Mouse (Mus musculus): ENCODE measurements around the gene Cxcl5. TPM values are rescaled to one million over a fixed set of nuclear protein-coding genes. Genes with fewer than 3 reads are reported as not detected.

Gene Cxcl5
- polyA plus RNA-seq (2015; fragmentation: Nextera tagmentation; extraction: Ambion mirVana): 0.27 and 0.77 TPM in 2 replicates

DNA sequence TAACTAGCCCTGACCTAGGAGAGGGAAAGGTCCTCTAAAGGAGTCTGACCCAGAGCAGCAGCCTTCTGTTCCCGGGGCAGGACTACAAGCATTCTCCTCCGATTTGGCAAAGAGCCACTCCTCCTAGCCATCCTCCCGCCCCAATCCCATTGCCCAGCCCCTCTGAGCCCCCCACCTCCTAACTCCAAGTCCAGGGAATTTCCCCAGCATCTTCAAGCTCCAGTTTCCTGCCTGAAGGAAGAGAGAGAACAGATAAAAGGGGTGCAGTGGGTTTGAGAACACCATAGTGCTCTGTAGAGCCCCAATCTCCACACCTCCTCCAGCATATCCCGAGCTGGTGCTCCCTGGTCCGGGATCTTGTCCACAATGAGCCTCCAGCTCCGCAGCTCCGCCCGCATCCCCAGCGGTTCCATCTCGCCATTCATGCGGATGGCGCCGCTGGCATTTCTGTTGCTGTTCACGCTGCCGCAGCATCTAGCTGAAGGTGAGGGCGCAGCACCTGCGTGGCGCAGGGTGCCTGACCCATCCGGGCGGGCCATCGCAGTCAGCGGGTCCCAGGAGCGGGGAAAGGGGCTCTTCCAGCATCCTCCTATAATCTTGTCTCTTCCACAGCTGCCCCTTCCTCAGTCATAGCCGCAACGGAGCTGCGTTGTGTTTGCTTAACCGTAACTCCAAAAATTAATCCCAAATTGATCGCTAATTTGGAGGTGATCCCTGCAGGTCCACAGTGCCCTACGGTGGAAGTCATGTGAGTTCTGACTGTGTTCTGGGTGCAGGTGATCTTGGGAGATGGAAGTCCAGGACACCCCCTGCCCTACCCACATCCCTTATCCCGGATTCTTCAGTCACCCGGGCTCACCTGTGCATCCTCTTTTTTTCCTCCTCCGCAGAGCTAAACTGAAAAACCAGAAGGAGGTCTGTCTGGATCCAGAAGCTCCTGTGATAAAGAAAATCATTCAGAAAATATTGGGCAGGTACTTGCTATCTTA, at the start of gene Cxcl5:
TSS of gene Cxcl5 (plus strand) at position 284 of the 989 bp plus-strand sequence.
- no peak within 1 kb of the TSS for H3K27ac ChIP-seq (replicated peaks)
- peak; percentile 78 for ATAC-seq (ENCODE audit: low FRiP score)
- H3K4me3 ChIP-seq (replicated peaks): peak within 1 kb of the TSS; percentile 57
- no peaks in the 10 kb centered on the region for H3K9me3 ChIP-seq (replicated peaks)
- H3K9ac ChIP-seq (replicated peaks): peak within 1 kb of the TSS; percentile 74
- no peaks in the 10 kb centered on the region for H3K36me3 ChIP-seq
- 0 out of 2 replicates have a peak, but pooled peaks cover 7% of the 10 kb centered on the region for H3K27me3 ChIP-seq (replicated peaks)
- H3K4me1 ChIP-seq: peaks cover 15% of the 10 kb centered on the region
- 6% methylated on average over 32 of the region's 32 CpGs for WGBS
- H3K4me2 ChIP-seq: peak within 1 kb of the TSS; percentile 95

DNA sequence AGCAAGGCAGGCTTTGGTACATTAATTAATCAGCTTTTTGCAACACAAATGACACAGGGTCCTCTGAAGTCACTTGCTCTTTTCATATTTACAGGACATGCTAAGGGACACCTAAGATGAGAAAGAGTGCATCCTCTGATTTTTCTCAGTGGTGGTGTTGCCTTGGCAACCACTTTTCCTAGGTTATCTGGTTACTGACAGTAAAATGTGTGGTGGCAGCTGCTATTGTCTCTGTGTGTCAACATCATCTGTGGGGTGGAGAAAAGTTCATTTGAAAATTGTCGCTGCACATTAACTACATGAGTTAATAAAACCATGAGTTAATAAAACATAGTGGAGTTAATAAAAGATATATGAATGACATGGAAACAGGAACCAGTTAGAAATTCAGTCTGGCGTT, 47.8 kb upstream of the Cxcl5 start:
- no peak overlapping the region for H3K27ac ChIP-seq (replicated peaks)
- no peak overlapping the region for H3K4me3 ChIP-seq (replicated peaks)
- no peaks in the 10 kb centered on the region for H3K27me3 ChIP-seq (replicated peaks)
- 86% methylated on average over 2 of the region's 2 CpGs for WGBS
- H3K9ac ChIP-seq (replicated peaks): no peak overlapping the region
- ATAC-seq (ENCODE audit: low FRiP score): no peak
- no peak overlapping the region for H3K4me2 ChIP-seq
- H3K9me3 ChIP-seq (replicated peaks): no peaks in the 10 kb centered on the region
- H3K36me3 ChIP-seq: no peaks in the 10 kb centered on the region
- no peaks in the 10 kb centered on the region for H3K4me1 ChIP-seq

GRCm38 (mm10) chr5:90717937-90718336, 41.2 kb upstream of the Cxcl5 start:
- ATAC-seq (ENCODE audit: low FRiP score): no peak
- WGBS: 91% methylated on average over 1 of the region's 1 CpGs
- H3K4me2 ChIP-seq: no peak overlapping the region

GRCm38 (mm10) chr5:90722656-90723055, 36.5 kb upstream of the Cxcl5 start:
- Histone ChIP-seq H3K4me2 (no peak overlapping the region), H3K9ac (replicated peaks) (no peak overlapping the region), H3K4me1 (no peaks in the 10 kb centered on the region), H3K36me3 (no peaks in the 10 kb centered on the region), H3K27ac (replicated peaks) (no peak overlapping the region), H3K4me3 (replicated peaks) (no peak overlapping the region), H3K9me3 (replicated peaks) (0 out of 2 replicates have a peak, but pooled peaks cover 2% of the 10 kb centered on the region), H3K27me3 (replicated peaks) (no peaks in the 10 kb centered on the region)
- WGBS: 97% methylated on average over 3 of the region's 3 CpGs
- no peak for ATAC-seq (ENCODE audit: low FRiP score)

More at GRCm38 (mm10) chr5:90717937-90718336, 41.2 kb upstream of the Cxcl5 start:
- Histone ChIP-seq H3K27me3 (replicated peaks) (no peaks in the 10 kb centered on the region), H3K36me3 (no peaks in the 10 kb centered on the region), H3K4me1 (no peaks in the 10 kb centered on the region), H3K27ac (replicated peaks) (no peak overlapping the region), H3K4me3 (replicated peaks) (no peak overlapping the region), H3K9me3 (replicated peaks) (no peaks in the 10 kb centered on the region), H3K9ac (replicated peaks) (no peak overlapping the region)

GRCm38 (mm10) chr5:90728254-90728653, 30.9 kb upstream of the Cxcl5 start:
- no peaks in the 10 kb centered on the region for H3K36me3 ChIP-seq
- 55% methylated on average over 3 of the region's 3 CpGs for WGBS
- no peak overlapping the region for H3K4me3 ChIP-seq (replicated peaks)
- no peak overlapping the region for H3K27ac ChIP-seq (replicated peaks)
- H3K4me2 ChIP-seq: no peak overlapping the region
- H3K9me3 ChIP-seq (replicated peaks): 0 out of 2 replicates have a peak, but pooled peaks cover 2% of the 10 kb centered on the region
- no peaks in the 10 kb centered on the region for H3K27me3 ChIP-seq (replicated peaks)
- no peak for ATAC-seq (ENCODE audit: low FRiP score)
- H3K9ac ChIP-seq (replicated peaks): no peak overlapping the region
- no peaks in the 10 kb centered on the region for H3K4me1 ChIP-seq

DNA sequence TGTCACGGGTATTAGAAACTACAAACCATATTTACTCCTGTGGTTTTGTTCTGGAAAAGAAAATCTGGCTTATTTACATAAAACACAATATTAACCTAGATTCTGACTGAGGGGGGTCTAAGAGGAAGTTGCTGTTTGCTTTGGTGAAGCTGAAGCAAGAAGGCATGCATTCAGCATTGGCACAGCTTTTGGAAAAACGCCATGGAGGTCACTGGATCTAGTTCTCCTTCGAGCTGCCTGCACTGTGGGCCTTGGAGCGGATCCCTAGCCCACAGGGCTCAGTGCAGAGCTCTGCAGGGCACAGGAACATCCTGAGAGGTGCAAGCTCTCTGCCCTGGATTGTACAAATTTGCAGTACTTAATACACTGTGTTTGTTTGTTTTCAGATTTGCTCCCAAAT, 27.7 kb upstream of the Cxcl5 start:
- WGBS: 85% methylated on average over 4 of the region's 4 CpGs
- no peak overlapping the region for H3K27ac ChIP-seq (replicated peaks)
- ATAC-seq (ENCODE audit: low FRiP score): no peak
- 0 out of 2 replicates have a peak, but pooled peaks cover 2% of the 10 kb centered on the region for H3K9me3 ChIP-seq (replicated peaks)
- no peaks in the 10 kb centered on the region for H3K27me3 ChIP-seq (replicated peaks)
- no peak overlapping the region for H3K4me3 ChIP-seq (replicated peaks)
- no peaks in the 10 kb centered on the region for H3K4me1 ChIP-seq
- no peak overlapping the region for H3K4me2 ChIP-seq
- no peak overlapping the region for H3K9ac ChIP-seq (replicated peaks)
- H3K36me3 ChIP-seq: no peaks in the 10 kb centered on the region

- H3K9ac ChIP-seq (replicated peaks): no peak overlapping the region
- no peaks in the 10 kb centered on the region for H3K27me3 ChIP-seq (replicated peaks)
- H3K4me3 ChIP-seq (replicated peaks): no peak overlapping the region
- no peaks in the 10 kb centered on the region for H3K36me3 ChIP-seq
- H3K4me1 ChIP-seq: no peaks in the 10 kb centered on the region
- H3K4me2 ChIP-seq: no peak overlapping the region
- H3K9me3 ChIP-seq (replicated peaks): no peaks in the 10 kb centered on the region
- 73% methylated on average over 4 of the region's 4 CpGs for WGBS
- no peak overlapping the region for H3K27ac ChIP-seq (replicated peaks)
- ATAC-seq (ENCODE audit: low FRiP score): no peak
Measured at GRCm38 (mm10) chr5:90742029-90742428, 17.1 kb upstream of the Cxcl5 start.

- Histone ChIP-seq H3K4me2 (no peak overlapping the region), H3K27ac (replicated peaks) (no peak overlapping the region), H3K36me3 (no peaks in the 10 kb centered on the region), H3K4me1 (peaks cover 6% of the 10 kb centered on the region), H3K4me3 (replicated peaks) (no peak overlapping the region), H3K9me3 (replicated peaks) (no peaks in the 10 kb centered on the region), H3K27me3 (replicated peaks) (no peaks in the 10 kb centered on the region), H3K9ac (replicated peaks) (no peak overlapping the region)
- ATAC-seq (ENCODE audit: low FRiP score): no peak
- WGBS: 96% methylated on average over 1 of the region's 1 CpGs
Measured at GRCm38 (mm10) chr5:90753934-90754333, 5.2 kb upstream of the Cxcl5 start.

DNA sequence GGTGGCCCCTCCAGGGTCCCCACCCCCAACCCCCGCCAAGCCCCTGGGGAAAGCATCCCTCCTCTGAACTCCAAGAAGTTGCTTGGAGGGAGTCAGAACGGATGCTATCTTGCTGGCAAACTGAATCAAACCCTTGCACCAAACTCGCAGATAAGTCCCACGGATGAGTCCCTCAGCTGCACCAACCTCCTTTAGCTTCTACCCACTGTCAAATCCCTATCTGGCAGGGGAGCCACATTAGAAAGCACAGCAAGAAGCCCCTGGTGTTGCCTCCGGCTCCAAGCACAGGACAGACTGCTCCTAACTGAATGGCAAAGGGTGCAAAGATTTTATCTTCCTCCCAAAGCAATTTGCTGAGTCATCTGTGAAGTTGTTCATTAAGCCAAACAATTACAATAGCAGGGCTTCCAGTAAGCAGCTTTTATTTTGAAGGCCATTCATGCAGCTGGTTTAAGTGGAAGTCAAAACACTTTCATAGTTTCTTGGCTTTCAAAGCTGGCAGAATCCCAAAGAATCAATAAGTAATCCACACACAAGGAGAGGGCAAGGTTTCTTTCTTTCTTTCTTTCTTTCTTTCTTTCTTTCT, 1.0 kb upstream of the Cxcl5 start:
- ATAC-seq (ENCODE audit: low FRiP score): no peak
- Histone ChIP-seq H3K4me3 (replicated peaks) (no peak overlapping the region), H3K27ac (replicated peaks) (no peak overlapping the region)

GRCm38 (mm10) chr5:90760303-90760702, 1.1 kb downstream of the Cxcl5 start:
- H3K9me3 ChIP-seq (replicated peaks): no peaks in the 10 kb centered on the region
- no peak overlapping the region for H3K9ac ChIP-seq (replicated peaks)
- WGBS: 45% methylated on average over 4 of the region's 4 CpGs
- H3K36me3 ChIP-seq: no peaks in the 10 kb centered on the region
- H3K4me3 ChIP-seq (replicated peaks): no peak overlapping the region
- no peak for ATAC-seq (ENCODE audit: low FRiP score)
- H3K4me2 ChIP-seq: no peak overlapping the region; the same call in 1 of the 2 replicates
- H3K27ac ChIP-seq (replicated peaks): no peak overlapping the region
- 0 out of 2 replicates have a peak, but pooled peaks cover 7% of the 10 kb centered on the region for H3K27me3 ChIP-seq (replicated peaks)
- peaks cover 15% of the 10 kb centered on the region for H3K4me1 ChIP-seq

More for the DNA sequence above, 1.0 kb upstream of the Cxcl5 start:
- no peak overlapping the region for H3K9ac ChIP-seq (replicated peaks)
- H3K4me2 ChIP-seq: no peak overlapping the region
- H3K4me1 ChIP-seq: peaks cover 15% of the 10 kb centered on the region
- WGBS: 58% methylated on average over 5 of the region's 5 CpGs
- H3K9me3 ChIP-seq (replicated peaks): no peaks in the 10 kb centered on the region
- no peaks in the 10 kb centered on the region for H3K36me3 ChIP-seq
- H3K27me3 ChIP-seq (replicated peaks): 0 out of 2 replicates have a peak, but pooled peaks cover 7% of the 10 kb centered on the region

DNA sequence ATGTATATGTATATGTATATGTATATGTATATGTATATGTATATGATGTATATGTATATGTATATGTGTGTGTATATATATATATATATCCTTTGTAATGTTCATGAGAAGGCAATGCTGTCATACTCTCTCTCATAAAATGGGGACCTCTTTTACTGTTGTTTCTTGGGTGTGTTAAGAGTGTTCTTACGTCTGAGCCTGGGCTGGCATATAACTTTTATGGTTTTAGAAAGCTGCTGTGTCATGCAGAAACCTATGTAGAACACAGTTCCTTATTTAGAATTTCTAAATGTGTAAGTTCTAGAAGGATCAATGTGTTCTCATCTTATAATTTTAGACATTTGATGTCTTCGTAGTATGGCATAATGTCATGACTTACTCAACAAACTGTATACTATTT, 1.7 kb downstream of the Cxcl5 start:
- no peaks in the 10 kb centered on the region for H3K9me3 ChIP-seq (replicated peaks)
- H3K27ac ChIP-seq (replicated peaks): no peak overlapping the region
- H3K4me3 ChIP-seq (replicated peaks): no peak overlapping the region
- no peak for ATAC-seq (ENCODE audit: low FRiP score)
- peaks cover 15% of the 10 kb centered on the region for H3K4me1 ChIP-seq
- H3K4me2 ChIP-seq: no peak overlapping the region
- H3K27me3 ChIP-seq (replicated peaks): 0 out of 2 replicates have a peak, but pooled peaks cover 7% of the 10 kb centered on the region
- H3K36me3 ChIP-seq: no peaks in the 10 kb centered on the region
- H3K9ac ChIP-seq (replicated peaks): no peak overlapping the region
- 95% methylated on average over 2 of the region's 2 CpGs for WGBS
